In the genomic region with DNA sequence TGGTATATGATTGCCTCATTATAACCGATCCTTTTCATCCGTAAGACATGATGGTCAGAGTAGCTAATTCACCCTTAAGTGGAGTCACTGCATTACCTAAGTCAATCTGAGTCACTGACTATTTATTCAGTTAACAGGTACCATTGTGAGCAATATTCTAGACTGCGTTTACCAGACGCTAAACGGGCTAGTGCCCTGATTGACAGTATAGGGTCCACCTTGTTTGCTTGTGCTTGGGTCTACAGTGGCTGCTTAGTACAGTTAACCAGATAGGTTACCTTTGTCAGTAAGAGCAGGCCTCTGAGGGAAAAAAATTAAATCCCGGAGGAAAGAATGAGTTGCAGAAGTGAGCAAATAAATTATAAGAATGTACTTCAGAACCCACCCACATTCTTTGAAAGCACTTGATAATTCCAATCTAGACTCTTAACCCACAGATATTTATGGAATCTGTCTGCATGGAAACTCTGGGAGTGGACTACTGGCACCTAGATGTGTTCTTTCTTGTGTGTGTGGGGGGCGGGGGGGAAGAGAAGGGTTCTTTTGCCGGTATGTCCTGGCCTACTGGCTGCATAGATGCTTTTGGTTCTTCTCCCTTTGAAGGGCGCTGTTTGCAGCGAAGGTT, we compare ENCODE assay signal across 23 mouse cellular contexts.
DNase-seq lines count a peak whose midpoint lies in the region; ATAC-seq and TF ChIP-seq lines count a peak whose summit lies in the region.
"Had no signal": no experiment of that assay in that cellular context is flagged by ENCODE, and none has a peak within 500 bp of the region (broad histone marks: within the 10 kb centered on the region; RNA-seq: fewer than 3 reads in every experiment).

No protein-coding gene starts in this region.

- H3K9ac ChIP-seq in heart, postnatal 0 days (replicated peaks; ENCODE audit: low read depth, low read length) = no peak overlapping the region
- H3K9ac ChIP-seq in lung, embryonic 15.5 days = no peak overlapping the region
- no peak overlapping the region for H3K9ac ChIP-seq in stomach, embryonic 16.5 days (ENCODE audit: low read length)
- H3K9ac ChIP-seq: hindbrain, embryonic 15.5 days; kidney, embryonic 15.5 days; limb, embryonic 15.5 days; liver, embryonic 14.5 days; midbrain, embryonic 12.5 days; neural tube, embryonic 15.5 days had no signal

- no peak for TF ChIP-seq POLR2A in lung, adult 2 months (IDR thresholded peaks at IDR 0.05; ENCODE audit: borderline replicate concordance, extremely low read depth, low read depth, low read length)
- TF ChIP-seq POLR2A in embryonic fibroblast, embryonic 13.5 days (IDR thresholded peaks at IDR 0.05; ENCODE audit: low read depth, low read length) = no peak

- peak overlapping the region; percentile 38; the same call in 1 of the 2 replicates for H3K27ac ChIP-seq in heart, postnatal 0 days (ENCODE audit: low read depth)
- H3K27ac ChIP-seq in lung, embryonic 15.5 days = peak overlapping the region; percentile 82
- H3K27ac ChIP-seq in embryonic fibroblast, embryonic 13.5 days (ENCODE audit: insufficient read depth, low read length) = peak overlapping the region; percentile 97
- H3K27ac ChIP-seq in stomach, embryonic 16.5 days (ENCODE audit: low read length) = no peak overlapping the region
- H3K27ac ChIP-seq: heart, adult 2 months; hindbrain, embryonic 15.5 days; limb, embryonic 15.5 days; liver, embryonic 14.5 days; midbrain, embryonic 12.5 days; neural tube, embryonic 15.5 days had no signal

- peak; percentile 25 for DNase-seq in heart, postnatal 0 days (ENCODE audit: low spot score)
- DNase-seq in heart, postnatal 4 days = no peak
- DNase-seq in lung, adult 2 months = no peak
- DNase-seq in spleen, postnatal 14 days (ENCODE audit: low spot score in 2 of 2) = no peak
- no peak for DNase-seq in yolk sac, embryonic 10.5 days (ENCODE audit: low spot score)
- DNase-seq: adrenal gland, postnatal 25 days; cerebellum, adult 9-10 months; gastrocnemius, postnatal 10 days; heart, adult 2 months; layer of hippocampus, adult 9-11 months; left cerebral cortex, postnatal 4 days; right cerebral cortex, adult 18-20 months; right cerebral cortex, postnatal 4 days had no signal

- ATAC-seq in heart, postnatal 0 days (ENCODE audit: insufficient read depth, low read depth) = no peak
- peak; percentile 78; the same call in 1 of the 2 replicates for ATAC-seq in lung, embryonic 15.5 days (ENCODE audit: borderline replicate concordance, extremely low read depth, low FRiP score, low TSS enrichment)
- ATAC-seq in stomach, embryonic 16.5 days (ENCODE audit: insufficient read depth, low FRiP score) = peak; percentile 74
- ATAC-seq: forebrain, embryonic 14.5 days had no signal

- no peaks in the 10 kb centered on the region for H3K36me3 ChIP-seq in heart, postnatal 0 days (replicated peaks; ENCODE audit: control insufficient read depth, insufficient read depth, low read length)
- H3K36me3 ChIP-seq in lung, embryonic 15.5 days = no peaks in the 10 kb centered on the region
- no peaks in the 10 kb centered on the region for H3K36me3 ChIP-seq in stomach, embryonic 16.5 days (ENCODE audit: control insufficient read depth, insufficient read depth, low read length)
- H3K36me3 ChIP-seq: hindbrain, embryonic 15.5 days; kidney, embryonic 15.5 days; limb, embryonic 15.5 days; midbrain, embryonic 12.5 days; neural tube, embryonic 15.5 days had no signal

- no peak overlapping the region; the same call in 1 of the 2 replicates for H3K4me2 ChIP-seq in heart, postnatal 0 days (ENCODE audit: low read depth, low read length)
- H3K4me2 ChIP-seq in lung, embryonic 15.5 days = peak overlapping the region; percentile 18; the same call in 1 of the 2 replicates
- H3K4me2 ChIP-seq in stomach, embryonic 16.5 days (ENCODE audit: low read depth, low read length) = no peak overlapping the region
- H3K4me2 ChIP-seq: hindbrain, embryonic 15.5 days; kidney, embryonic 15.5 days; limb, embryonic 15.5 days; midbrain, embryonic 12.5 days; neural tube, embryonic 15.5 days had no signal

- H3K27me3 ChIP-seq in heart, postnatal 0 days (ENCODE audit: control insufficient read depth, insufficient read depth, low read length) = no peaks in the 10 kb centered on the region
- no peaks in the 10 kb centered on the region for H3K27me3 ChIP-seq in lung, embryonic 15.5 days
- H3K27me3 ChIP-seq in stomach, embryonic 16.5 days (ENCODE audit: control insufficient read depth, insufficient read depth, low read length) = no peaks in the 10 kb centered on the region
- H3K27me3 ChIP-seq: hindbrain, embryonic 15.5 days; kidney, embryonic 15.5 days; limb, embryonic 15.5 days; midbrain, embryonic 12.5 days; neural tube, embryonic 15.5 days had no signal

- 0 out of 2 replicates have a peak, but pooled peaks cover 4% of the 10 kb centered on the region for H3K9me3 ChIP-seq in heart, postnatal 0 days (replicated peaks; ENCODE audit: control insufficient read depth, low read length)
- H3K9me3 ChIP-seq in lung, embryonic 15.5 days = no peaks in the 10 kb centered on the region
- H3K9me3 ChIP-seq in stomach, embryonic 16.5 days (replicated peaks; ENCODE audit: control insufficient read depth, low read length) = no peaks in the 10 kb centered on the region
- H3K9me3 ChIP-seq: hindbrain, embryonic 15.5 days; kidney, embryonic 15.5 days; limb, embryonic 15.5 days; midbrain, embryonic 12.5 days; neural tube, embryonic 15.5 days had no signal

- H3K4me1 ChIP-seq in heart, postnatal 0 days (ENCODE audit: control insufficient read depth, insufficient read depth) = peaks cover 19% of the 10 kb centered on the region; the same call in 1 of the 2 replicates
- H3K4me1 ChIP-seq in lung, embryonic 15.5 days = peaks cover 8% of the 10 kb centered on the region; the same call in 1 of the 2 replicates
- H3K4me1 ChIP-seq in lung, adult 2 months (ENCODE audit: control insufficient read depth, insufficient read depth, low read length) = peaks cover 2% of the 10 kb centered on the region
- peaks cover 22% of the 10 kb centered on the region for H3K4me1 ChIP-seq in embryonic fibroblast, embryonic 13.5 days (ENCODE audit: control insufficient read depth, insufficient read depth, low read length)
- peaks cover 2% of the 10 kb centered on the region; the same call in 1 of the 2 replicates for H3K4me1 ChIP-seq in stomach, embryonic 16.5 days (ENCODE audit: control insufficient read depth, insufficient read depth, low read length)
- H3K4me1 ChIP-seq: hindbrain, embryonic 15.5 days; kidney, embryonic 15.5 days; limb, embryonic 15.5 days; midbrain, embryonic 12.5 days; neural tube, embryonic 15.5 days had no signal

- H3K4me3 ChIP-seq in heart, postnatal 0 days (ENCODE audit: low read depth, low read length) = no peak overlapping the region
- no peak overlapping the region for H3K4me3 ChIP-seq in lung, embryonic 15.5 days
- no peak overlapping the region for H3K4me3 ChIP-seq in lung, adult 2 months (replicated peaks; ENCODE audit: extremely low read depth, low read depth, low read length)
- no peak overlapping the region for H3K4me3 ChIP-seq in embryonic fibroblast, embryonic 13.5 days (ENCODE audit: insufficient read depth, low read length)
- no peak overlapping the region for H3K4me3 ChIP-seq in stomach, embryonic 16.5 days (replicated peaks; ENCODE audit: low read length)
- H3K4me3 ChIP-seq: heart, adult 2 months; hindbrain, embryonic 15.5 days; kidney, embryonic 15.5 days; limb, embryonic 15.5 days; midbrain, embryonic 12.5 days; neural tube, embryonic 15.5 days had no signal

- no peak for TF ChIP-seq EP300 in heart, postnatal 0 days (IDR thresholded peaks at IDR 0.05; ENCODE audit: low read depth)

- WGBS in heart, postnatal 0 days = 59% methylated on average over 10 of the region's 10 CpGs
- WGBS in lung, embryonic 15.5 days = 63% methylated on average over 10 of the region's 10 CpGs
- 81% methylated on average over 10 of the region's 10 CpGs for WGBS in lung, adult 2 months
- WGBS in stomach, embryonic 16.5 days = 76% methylated on average over 10 of the region's 10 CpGs

- TF ChIP-seq CTCF in heart, postnatal 0 days (IDR thresholded peaks at IDR 0.05; ENCODE audit: low read depth) = no peak
- TF ChIP-seq CTCF in lung, adult 2 months (IDR thresholded peaks at IDR 0.05; ENCODE audit: insufficient read depth, low read length) = no peak
- no peak for TF ChIP-seq CTCF in embryonic fibroblast, embryonic 13.5 days (IDR thresholded peaks at IDR 0.05; ENCODE audit: borderline replicate concordance, insufficient read depth, low read length)
